Mouse (Mus musculus): Measurements from ENCODE around the gene Mlst8. TPM values are rescaled to one million over a fixed set of nuclear protein-coding genes. Genes with fewer than 3 reads are reported as not detected.

The Mlst8 gene
- polyA plus RNA-seq, 1 experiment: 20.4 TPM

GRCm38 (mm10) chr17:24494627-24495335 lies 15.9 kb upstream of the Mlst8 start:
- H3K27me3 ChIP-seq (ENCODE audit: control insufficient read depth, insufficient read depth, low read length, poor library complexity, severe bottlenecking): no peaks in the 10 kb centered on the region
- H3K36me3 ChIP-seq (ENCODE audit: control insufficient read depth, insufficient read depth, low read length, poor library complexity, severe bottlenecking): no peaks in the 10 kb centered on the region
- H3K4me1 ChIP-seq (ENCODE audit: control insufficient read depth, insufficient read depth, low read length): no peaks in the 10 kb centered on the region
- H3K9ac ChIP-seq (ENCODE audit: low read depth, poor library complexity, severe bottlenecking): no peak overlapping the region
- H3K27ac ChIP-seq (ENCODE audit: insufficient read depth, low read length): no peak overlapping the region
- no peaks in the 10 kb centered on the region for H3K9me3 ChIP-seq (replicated peaks; ENCODE audit: control insufficient read depth, insufficient read depth, low read length, poor library complexity, severe bottlenecking)
- no peak overlapping the region for H3K4me3 ChIP-seq (ENCODE audit: low read depth, low read length)
- TF ChIP-seq POLR2A (IDR thresholded peaks at IDR 0.05; ENCODE audit: insufficient read depth, low read length) (no peak), CTCF (IDR thresholded peaks at IDR 0.05; ENCODE audit: low read depth, low read length) (peak; percentile 57)

- H3K27me3 ChIP-seq (ENCODE audit: control insufficient read depth, insufficient read depth, low read length, poor library complexity, severe bottlenecking): no peaks in the 10 kb centered on the region
- H3K9ac ChIP-seq (ENCODE audit: low read depth, poor library complexity, severe bottlenecking): no peak overlapping the region
- H3K27ac ChIP-seq (ENCODE audit: insufficient read depth, low read length): no peak overlapping the region
- H3K4me3 ChIP-seq (ENCODE audit: low read depth, low read length): no peak overlapping the region
- no peaks in the 10 kb centered on the region for H3K4me1 ChIP-seq (ENCODE audit: control insufficient read depth, insufficient read depth, low read length)
- no peak for TF ChIP-seq POLR2A (IDR thresholded peaks at IDR 0.05; ENCODE audit: insufficient read depth, low read length)
- no peak for TF ChIP-seq CTCF (IDR thresholded peaks at IDR 0.05; ENCODE audit: low read depth, low read length)
- TF ChIP-seq EP300 (IDR thresholded peaks at IDR 0.05; ENCODE audit: insufficient read depth, low read depth, low read length): no peak
- no peaks in the 10 kb centered on the region for H3K9me3 ChIP-seq (replicated peaks; ENCODE audit: control insufficient read depth, insufficient read depth, low read length, poor library complexity, severe bottlenecking)
- no peaks in the 10 kb centered on the region for H3K36me3 ChIP-seq (ENCODE audit: control insufficient read depth, insufficient read depth, low read length, poor library complexity, severe bottlenecking)
These were observed 11.5 kb upstream of the Mlst8 start for GRCm38 (mm10) chr17:24490399-24490798.

- no peak for TF ChIP-seq POLR2A (IDR thresholded peaks at IDR 0.05; ENCODE audit: insufficient read depth, low read length)
- no peak for TF ChIP-seq EP300 (IDR thresholded peaks at IDR 0.05; ENCODE audit: insufficient read depth, low read depth, low read length)
- TF ChIP-seq CTCF (IDR thresholded peaks at IDR 0.05; ENCODE audit: low read depth, low read length): no peak
- no peaks in the 10 kb centered on the region for H3K9me3 ChIP-seq (replicated peaks; ENCODE audit: control insufficient read depth, insufficient read depth, low read length, poor library complexity, severe bottlenecking)
- H3K4me3 ChIP-seq (ENCODE audit: low read depth, low read length): peak overlapping the region; percentile 63
- H3K4me1 ChIP-seq (ENCODE audit: control insufficient read depth, insufficient read depth, low read length): no peaks in the 10 kb centered on the region
- H3K9ac ChIP-seq (ENCODE audit: low read depth, poor library complexity, severe bottlenecking): peak overlapping the region; percentile 80
- H3K27me3 ChIP-seq (ENCODE audit: control insufficient read depth, insufficient read depth, low read length, poor library complexity, severe bottlenecking): no peaks in the 10 kb centered on the region
- no peaks in the 10 kb centered on the region for H3K36me3 ChIP-seq (ENCODE audit: control insufficient read depth, insufficient read depth, low read length, poor library complexity, severe bottlenecking)
- H3K27ac ChIP-seq (ENCODE audit: insufficient read depth, low read length): no peak overlapping the region
These were observed 10.6 kb upstream of the Mlst8 start for GRCm38 (mm10) chr17:24489265-24490030.

GRCm38 (mm10) chr17:24488662-24489264 lies 9.9 kb upstream of the Mlst8 start:
- no peaks in the 10 kb centered on the region for H3K27me3 ChIP-seq (ENCODE audit: control insufficient read depth, insufficient read depth, low read length, poor library complexity, severe bottlenecking)
- peak overlapping the region; percentile 63 for H3K4me3 ChIP-seq (ENCODE audit: low read depth, low read length)
- peak overlapping the region; percentile 80 for H3K9ac ChIP-seq (ENCODE audit: low read depth, poor library complexity, severe bottlenecking)
- no peak overlapping the region for H3K27ac ChIP-seq (ENCODE audit: insufficient read depth, low read length)
- no peaks in the 10 kb centered on the region for H3K4me1 ChIP-seq (ENCODE audit: control insufficient read depth, insufficient read depth, low read length)
- no peak for TF ChIP-seq POLR2A (IDR thresholded peaks at IDR 0.05; ENCODE audit: insufficient read depth, low read length)
- no peak for TF ChIP-seq CTCF (IDR thresholded peaks at IDR 0.05; ENCODE audit: low read depth, low read length)
- TF ChIP-seq EP300 (IDR thresholded peaks at IDR 0.05; ENCODE audit: insufficient read depth, low read depth, low read length): no peak
- no peaks in the 10 kb centered on the region for H3K36me3 ChIP-seq (ENCODE audit: control insufficient read depth, insufficient read depth, low read length, poor library complexity, severe bottlenecking)
- H3K9me3 ChIP-seq (replicated peaks; ENCODE audit: control insufficient read depth, insufficient read depth, low read length, poor library complexity, severe bottlenecking): no peaks in the 10 kb centered on the region

GRCm38 (mm10) chr17:24488186-24488661 lies 9.3 kb upstream of the Mlst8 start, which contains the start of gene Caskin1:
TSS of gene Caskin1 (plus strand) at chr17:24488601.
- no peaks in the 10 kb centered on the region for H3K36me3 ChIP-seq (ENCODE audit: control insufficient read depth, insufficient read depth, low read length, poor library complexity, severe bottlenecking)
- no peaks in the 10 kb centered on the region for H3K27me3 ChIP-seq (ENCODE audit: control insufficient read depth, insufficient read depth, low read length, poor library complexity, severe bottlenecking)
- H3K27ac ChIP-seq (ENCODE audit: insufficient read depth, low read length): no peak within 1 kb of the TSS

More at GRCm38 (mm10) chr17:24488186-24488661, 9.3 kb upstream of the Mlst8 start, which contains the start of gene Caskin1:
- Histone ChIP-seq H3K9me3 (replicated peaks; ENCODE audit: control insufficient read depth, insufficient read depth, low read length, poor library complexity, severe bottlenecking) (no peaks in the 10 kb centered on the region), H3K4me3 (ENCODE audit: low read depth, low read length) (peak within 1 kb of the TSS; percentile 63), H3K9ac (ENCODE audit: low read depth, poor library complexity, severe bottlenecking) (peak within 1 kb of the TSS; percentile 80), H3K4me1 (ENCODE audit: control insufficient read depth, insufficient read depth, low read length) (no peaks in the 10 kb centered on the region)
- no peak for TF ChIP-seq EP300 (IDR thresholded peaks at IDR 0.05; ENCODE audit: insufficient read depth, low read depth, low read length)
- TF ChIP-seq POLR2A (IDR thresholded peaks at IDR 0.05; ENCODE audit: insufficient read depth, low read length): no peak
- TF ChIP-seq CTCF (IDR thresholded peaks at IDR 0.05; ENCODE audit: low read depth, low read length): no peak
